Mouse (Mus musculus) kidney, adult 18-20 months (tissue): ENCODE measurements at regions not wholly inside any gene's neighbourhood (a gene's known extent, or its start where the extent isn't known, plus 50 kb on each side); places are given as distances from the start of the nearest gene placed in this dataset.
A peak's percentile ranks its signal among the peaks of the same experiment; 100 is the strongest.

Source experiments
- DNase-seq: peaks from one replicate; pipeline ENCODE4 v3.0.0; 2021

- DNase-seq, result peak; percentile 55
These were observed 473.0 kb downstream of the Slc4a3 start for GRCm38 (mm10) chr1:76019071-76019470.

DNA sequence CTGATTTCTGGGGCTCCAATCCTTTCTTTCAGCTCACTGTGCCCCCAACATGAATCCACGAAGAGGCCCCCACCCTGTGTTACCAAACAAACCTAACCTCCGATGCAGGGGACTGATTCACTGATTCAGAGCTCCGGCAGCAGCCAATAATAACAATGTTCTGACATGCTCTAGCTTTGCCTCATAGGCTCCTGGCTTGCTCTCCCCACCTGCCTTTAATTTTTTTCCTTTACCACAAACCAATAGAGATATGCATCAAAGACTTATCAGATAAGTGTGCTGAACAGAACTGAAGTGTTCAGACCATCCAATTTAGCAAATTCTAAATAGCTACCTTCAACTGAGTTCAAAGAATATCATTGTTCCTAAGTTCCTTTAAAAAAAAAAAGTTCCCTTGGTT, 478.6 kb downstream of the Slc4a3 start:
- DNase-seq, result no peak

DNA sequence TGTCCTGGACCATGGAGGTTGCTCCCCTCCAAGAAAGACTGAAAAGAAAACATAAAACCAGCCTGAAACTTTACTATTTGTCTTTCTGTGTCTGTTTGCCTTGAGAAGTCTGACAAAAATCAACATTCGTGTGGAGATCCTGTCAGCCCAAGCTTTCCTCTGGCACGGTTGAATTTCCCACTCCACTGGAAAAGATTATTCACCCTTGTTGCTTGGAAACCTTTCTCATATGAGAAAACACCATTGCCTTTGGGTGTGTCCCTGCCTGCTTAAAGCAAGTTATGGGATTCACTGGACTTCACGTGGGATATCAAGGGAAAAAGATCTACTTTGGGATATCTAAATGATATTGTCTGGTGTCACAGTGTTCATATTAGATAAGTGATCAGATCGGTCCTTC, 479.3 kb downstream of the Slc4a3 start:
- DNase-seq, result no peak

DNA sequence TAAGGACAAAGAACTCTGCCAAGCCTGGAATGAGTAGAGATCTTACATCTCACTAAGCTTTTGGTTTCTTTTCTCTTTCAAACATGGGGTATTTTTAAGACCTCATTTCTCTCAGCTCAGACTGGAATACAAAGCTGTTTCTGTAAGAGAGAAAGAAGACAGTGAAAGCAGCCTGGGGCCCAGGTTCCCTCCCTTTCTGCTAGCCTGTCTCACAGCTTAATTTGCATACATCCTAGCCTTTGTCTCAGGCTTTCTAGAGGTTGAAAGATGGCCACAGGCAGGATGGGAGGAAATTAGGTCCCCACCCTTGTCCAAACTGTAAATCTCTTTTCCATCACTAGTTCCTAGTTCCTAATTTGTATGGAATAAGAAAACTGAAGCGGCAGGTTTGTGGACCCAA, 483.0 kb downstream of the Slc4a3 start:
- DNase-seq, result no peak

GRCm38 (mm10) chr1:76031171-76031922, 485.3 kb downstream of the Slc4a3 start:
- no peak for DNase-seq

- DNase-seq, result no peak
These were observed 485.8 kb downstream of the Slc4a3 start for GRCm38 (mm10) chr1:76031923-76032285.

GRCm38 (mm10) chr1:76032626-76033025, 486.6 kb downstream of the Slc4a3 start:
- DNase-seq, result no peak

- no peak for DNase-seq
These were observed 490.2 kb downstream of the Slc4a3 start for GRCm38 (mm10) chr1:76036316-76036715.

- DNase-seq, result peak; percentile 83
These were observed 493.1 kb downstream of the Slc4a3 start for GRCm38 (mm10) chr1:76039029-76039655.

DNA sequence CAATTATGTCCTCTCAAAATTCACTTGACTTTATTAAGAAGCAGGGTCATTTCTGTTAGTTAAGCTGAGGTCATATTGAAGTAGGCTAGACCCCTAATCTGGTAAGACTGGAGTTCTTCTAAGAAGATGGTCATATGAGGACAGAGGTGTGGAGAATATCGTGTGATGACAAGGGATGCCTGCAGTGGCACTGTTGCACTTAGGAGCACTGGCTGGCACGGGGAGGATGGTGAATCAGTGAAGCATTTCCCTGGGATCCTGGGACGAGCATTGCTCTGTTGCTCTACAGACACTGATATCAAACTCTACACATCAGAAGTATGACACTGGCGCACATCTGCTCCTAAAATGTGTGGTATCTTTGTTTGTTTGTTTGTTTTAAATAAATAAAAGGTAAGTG, 493.6 kb downstream of the Slc4a3 start:
- no peak for DNase-seq

DNA sequence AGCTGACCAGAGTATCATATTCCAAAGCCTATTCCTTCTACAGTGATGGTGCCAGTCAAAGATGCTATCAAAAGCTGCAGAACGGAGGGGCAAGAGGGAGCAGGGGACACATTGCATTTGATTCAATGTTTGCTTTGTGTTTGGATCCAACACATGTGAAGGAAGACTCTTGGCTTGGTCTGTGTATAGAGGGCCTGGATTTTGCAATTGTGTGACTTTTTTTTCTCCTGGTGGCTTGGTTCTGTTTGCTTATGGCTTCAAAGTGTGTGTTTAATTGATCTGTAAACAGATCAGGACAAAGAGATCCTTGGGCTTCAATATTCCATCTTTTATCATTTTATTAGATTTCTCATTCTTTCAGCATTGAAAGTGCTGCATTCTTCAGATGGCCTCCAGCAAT, 504.2 kb downstream of the Slc4a3 start:
- no peak for DNase-seq

- DNase-seq, result no peak
These were observed 507.5 kb downstream of the Slc4a3 start for GRCm38 (mm10) chr1:76053378-76054171.

DNA sequence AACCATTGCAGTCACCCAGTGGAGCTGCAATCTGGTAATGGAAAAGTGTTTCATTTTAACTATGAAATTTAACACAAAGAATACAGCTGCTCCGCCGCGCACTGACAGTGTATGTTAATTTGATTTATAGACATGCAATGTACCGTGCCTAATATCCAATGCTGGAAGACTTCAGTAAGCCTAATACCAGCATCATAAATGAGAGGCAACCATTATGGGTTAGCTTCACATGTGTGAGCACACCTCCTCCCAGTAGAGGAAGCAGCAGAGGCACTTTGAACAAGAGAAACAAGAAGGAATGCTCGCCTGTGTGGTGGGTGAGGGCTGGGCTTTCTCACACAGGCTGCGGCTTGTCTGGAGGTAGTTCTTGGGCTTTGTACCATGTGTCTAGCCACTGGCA, 519.7 kb downstream of the Slc4a3 start:
- no peak for DNase-seq

- no peak for DNase-seq
These were observed 524.8 kb downstream of the Slc4a3 start for GRCm38 (mm10) chr1:76070831-76071321.

DNA sequence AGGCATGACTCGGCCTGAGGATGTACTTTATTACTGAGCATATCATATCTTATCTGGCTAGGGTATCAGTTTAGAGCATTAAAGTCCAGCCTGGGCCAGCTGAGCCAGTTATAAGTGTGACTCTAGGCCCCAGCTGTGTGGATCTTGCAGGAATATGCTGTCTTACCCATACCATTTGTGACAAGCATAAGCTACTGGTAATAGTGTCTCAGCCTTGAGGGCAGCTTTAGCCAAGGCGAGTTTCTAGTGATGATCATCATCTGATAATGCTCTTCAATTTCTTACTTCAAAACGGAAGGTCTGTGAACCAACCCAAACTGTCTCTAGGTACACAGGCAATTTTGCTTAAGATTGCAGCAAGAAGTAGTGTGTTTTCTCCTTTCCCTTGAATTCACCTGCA, 529.1 kb downstream of the Slc4a3 start:
- DNase-seq, result no peak

DNA sequence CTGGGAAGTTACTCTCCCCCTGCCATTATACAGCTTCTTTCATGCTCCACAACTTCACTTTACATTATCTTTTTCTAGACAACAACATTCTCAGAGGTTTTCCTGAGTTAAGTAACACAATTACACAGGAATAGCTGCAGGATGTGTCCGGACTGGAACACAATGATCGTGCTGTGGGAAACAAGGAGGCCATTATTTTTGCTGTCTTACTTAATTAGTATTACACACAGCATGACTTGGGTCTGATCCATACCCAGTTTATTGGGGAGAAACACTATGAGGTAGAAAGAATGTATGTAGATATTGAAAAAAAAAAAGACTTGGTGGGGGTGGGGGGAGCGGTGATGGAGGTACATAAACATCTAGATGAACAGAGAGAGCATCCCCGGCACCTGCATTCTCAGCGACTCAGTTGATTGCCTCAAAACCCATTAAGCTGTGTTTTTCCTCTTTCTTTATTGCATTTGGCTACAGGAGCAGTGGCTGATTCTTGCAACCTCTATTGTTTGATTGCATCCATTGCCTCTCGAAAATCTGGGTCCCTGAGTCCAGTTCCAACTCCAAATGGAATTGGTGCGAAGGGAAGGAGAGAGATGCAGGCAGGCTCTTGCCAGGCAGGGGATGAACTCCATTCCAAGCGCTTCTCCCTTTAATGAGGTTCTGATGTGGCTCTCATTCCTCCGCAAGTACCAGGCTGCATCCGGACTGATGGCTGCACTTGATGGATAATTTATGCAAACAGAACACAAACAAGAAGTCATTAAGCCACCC, 529.8 kb downstream of the Slc4a3 start:
- DNase-seq, result no peak

DNA sequence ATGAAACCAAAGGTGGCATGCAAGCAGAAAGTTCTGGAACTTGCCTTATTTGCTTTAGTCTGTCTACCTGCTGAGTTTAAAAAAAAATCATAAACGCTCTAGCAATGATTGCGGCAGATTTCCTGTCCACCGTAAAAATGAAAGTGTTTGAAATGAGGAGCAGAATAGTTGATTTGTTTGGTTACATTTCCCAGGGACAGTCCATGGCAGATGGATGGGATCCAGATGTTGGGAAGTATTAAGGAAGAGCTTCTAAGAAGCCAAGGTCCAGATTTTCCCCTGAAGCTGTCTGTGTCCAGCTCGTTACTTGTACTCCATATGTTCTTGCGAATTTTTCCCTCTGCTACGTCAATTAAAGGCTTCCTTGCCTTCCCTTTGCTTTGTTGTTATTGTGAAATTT, 534.2 kb downstream of the Slc4a3 start:
- DNase-seq, result no peak

- DNase-seq, result no peak
These were observed 535.6 kb downstream of the Slc4a3 start for GRCm38 (mm10) chr1:76081700-76082099.

- DNase-seq, result no peak
These were observed 537.4 kb downstream of the Slc4a3 start for GRCm38 (mm10) chr1:76083273-76084036.

GRCm38 (mm10) chr1:76091031-76091430, 545.0 kb downstream of the Slc4a3 start:
- no peak for DNase-seq

DNA sequence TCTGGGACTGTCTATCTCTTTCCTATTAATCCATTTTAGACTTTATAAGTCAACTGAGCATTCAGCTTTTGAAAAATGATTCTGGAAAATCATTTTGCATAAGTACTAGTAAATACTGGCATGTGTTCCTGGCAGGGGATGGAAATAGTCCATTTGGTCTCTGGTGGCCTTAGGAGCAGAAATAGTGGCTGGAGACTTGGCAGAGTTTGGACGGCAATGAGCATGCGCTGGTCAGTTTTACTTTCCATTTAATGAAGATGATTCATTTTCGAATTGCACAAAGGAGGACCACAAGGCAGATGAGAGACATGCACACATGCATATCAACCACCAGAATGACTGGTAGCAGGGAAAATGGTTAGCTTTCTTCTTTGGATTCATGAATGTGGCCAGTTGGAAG, 567.2 kb downstream of the Slc4a3 start:
- no peak for DNase-seq

DNA sequence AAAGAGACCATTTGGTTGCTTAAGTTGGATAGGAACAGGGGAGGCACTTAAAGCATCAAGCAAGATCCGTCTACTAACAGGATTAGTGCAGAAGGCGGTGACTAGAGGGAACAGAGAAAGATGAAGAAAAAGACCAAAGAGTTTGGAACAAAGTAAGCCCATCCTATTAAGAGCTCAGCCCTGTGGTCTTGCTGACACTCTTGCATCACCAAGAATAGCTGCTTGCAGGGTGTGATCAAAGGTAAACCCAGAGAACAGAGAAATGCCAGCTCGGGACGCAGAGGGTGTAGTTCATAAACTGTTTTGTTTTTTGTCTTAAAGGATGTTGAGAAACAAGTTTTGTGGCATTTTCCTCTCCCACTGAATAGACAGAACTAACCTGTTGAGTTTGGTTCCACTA, 574.8 kb downstream of the Slc4a3 start:
- DNase-seq, result no peak
